Mouse (Mus musculus) spleen, postnatal 10 days (tissue): ENCODE measurements around the gene Tns1.

Experiments
- DNase-seq, 2 experiments: peaks; one replicate each; pipeline ENCODE4 v3.0.0; 2021 to 2022; ENCODE audit warnings: low spot score in 2 of 2

Tns1 gene

DNA sequence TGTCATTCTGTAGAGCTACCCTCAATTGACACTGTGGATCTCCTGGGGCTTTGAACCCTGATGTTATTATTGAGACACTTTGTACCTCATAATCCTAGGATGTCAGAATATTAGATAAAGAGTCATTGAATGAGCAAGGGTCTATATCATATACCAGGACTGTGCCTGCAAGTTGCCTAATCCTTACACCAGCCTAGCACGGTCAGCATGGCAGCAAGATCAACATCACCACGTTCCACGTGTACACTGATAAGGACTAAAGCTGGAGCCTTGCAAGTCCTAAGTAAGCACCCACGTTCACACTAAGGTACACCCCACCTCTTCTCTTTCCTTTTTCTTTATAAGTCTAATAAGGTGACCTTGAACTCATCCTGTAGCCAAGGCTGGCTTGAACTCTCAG is 65.5 kb downstream of the Tns1 start:
- DNase-seq = no peak

DNA sequence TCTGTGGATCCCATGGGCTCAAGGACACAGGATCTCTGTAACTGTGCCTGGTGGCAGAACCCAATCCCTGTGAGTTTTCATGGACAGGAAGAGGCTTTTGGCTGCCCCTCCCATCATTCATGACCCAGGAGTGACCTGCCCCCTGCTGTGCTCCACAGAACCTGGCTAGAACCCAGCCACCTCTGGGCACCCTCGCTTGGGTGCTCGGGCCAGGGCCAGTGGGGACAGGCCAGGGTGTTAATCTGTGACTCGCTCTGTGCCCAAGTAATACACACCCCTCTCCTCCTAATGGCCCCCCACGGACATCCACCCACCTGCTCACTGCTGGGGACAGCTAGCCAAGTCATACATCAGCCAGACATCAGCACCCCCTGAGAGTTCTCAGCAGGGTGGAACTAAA is 65.9 kb downstream of the Tns1 start:
- DNase-seq = no peak

DNA sequence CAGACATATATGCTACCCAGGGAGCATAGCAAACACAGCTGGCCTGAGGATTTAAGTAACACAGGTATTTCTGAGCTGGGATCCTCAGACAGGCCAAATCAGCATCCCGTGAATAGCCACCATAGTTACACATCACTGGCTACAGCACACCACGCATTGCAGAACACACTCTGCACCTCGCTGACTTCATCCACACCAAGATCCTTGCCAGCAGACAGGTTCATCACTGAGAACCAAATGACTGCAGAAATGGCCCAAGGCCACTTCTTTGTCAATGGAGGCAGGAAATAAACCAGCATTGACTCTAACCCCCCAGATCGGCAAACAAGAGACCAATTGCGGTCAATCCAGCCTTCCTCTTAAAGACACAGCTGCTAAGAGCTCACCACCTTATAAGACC is 66.7 kb downstream of the Tns1 start:
- DNase-seq = no peak

DNA sequence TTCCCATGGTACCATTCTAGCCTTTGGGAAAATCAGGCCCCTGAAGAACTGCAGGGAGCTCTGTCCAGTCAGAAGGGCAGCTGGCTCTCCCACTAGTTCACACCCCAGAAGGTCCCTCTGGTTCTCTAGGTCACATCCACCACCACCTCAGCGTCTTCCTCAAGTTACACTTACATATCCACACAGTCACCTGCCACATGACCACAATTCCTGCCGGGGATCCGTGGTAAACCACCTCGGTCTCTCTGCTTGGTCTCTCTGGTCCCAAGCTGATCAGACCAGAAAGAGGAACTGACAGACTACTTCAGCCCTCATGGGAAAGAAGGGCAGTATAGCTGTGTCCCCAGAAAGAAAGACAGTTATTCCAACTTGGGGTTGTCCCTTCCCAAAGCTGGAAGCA is 68.7 kb downstream of the Tns1 start:
- no peak for DNase-seq

DNA sequence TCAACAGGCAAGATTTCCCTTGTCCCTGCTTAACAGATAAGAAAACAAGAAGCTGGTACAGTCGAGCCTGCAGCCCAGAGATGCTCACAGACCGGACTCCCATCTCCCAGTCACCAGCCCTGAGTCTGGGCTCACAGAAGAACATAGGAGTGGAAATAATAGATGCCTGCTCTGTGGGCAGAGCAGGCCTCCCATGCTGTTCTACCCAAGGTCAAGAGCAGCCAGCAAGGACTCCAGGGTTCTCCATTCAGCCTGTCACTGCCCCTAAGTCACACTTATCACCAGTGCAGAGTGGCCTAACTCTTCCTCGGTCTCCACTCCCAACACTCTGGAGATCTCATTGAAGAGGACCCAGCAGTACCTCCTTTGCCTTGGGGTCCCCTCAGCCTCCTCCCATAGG is 69.8 kb downstream of the Tns1 start:
- no peak for DNase-seq

DNA sequence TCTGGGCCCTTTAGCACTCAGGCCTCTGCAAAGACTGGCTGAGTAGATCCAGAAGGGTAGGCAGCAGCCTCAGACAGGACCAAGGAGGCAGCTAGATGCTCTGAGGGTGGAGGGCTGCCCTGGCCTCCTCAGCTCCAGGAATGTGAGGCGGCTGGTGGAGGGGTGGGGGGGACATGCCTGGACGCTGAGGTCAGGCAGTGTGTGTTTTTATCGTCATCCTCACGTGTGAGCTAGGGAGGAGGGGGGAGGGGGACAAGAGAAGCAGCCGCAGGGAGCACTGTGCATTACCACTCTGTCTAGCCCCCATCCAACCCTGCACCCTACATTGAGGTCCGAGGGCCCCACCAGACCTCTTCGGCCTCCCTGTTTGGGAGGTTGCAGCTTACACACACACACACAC is 70.2 kb downstream of the Tns1 start:
- no peak for DNase-seq

DNA sequence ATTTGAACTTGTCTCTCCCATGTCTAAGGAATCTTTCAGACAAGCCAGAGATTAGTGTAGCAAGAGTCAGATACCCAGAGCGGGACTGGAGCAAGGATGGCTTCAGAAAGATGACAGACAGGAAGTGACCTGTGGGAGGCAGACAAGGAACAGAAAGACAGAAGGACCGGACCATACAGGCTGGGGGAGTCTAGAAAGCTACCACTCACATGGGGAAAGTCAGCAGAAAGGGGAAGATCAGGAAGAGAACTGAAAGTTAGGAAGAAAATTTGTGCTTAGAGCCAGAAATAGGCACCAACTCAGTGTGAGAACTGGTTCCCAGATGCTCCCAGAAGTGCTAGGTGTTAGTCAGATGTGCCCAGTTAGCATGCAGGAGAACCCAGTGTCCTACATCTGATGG is 71.2 kb downstream of the Tns1 start:
- no peak for DNase-seq

DNA sequence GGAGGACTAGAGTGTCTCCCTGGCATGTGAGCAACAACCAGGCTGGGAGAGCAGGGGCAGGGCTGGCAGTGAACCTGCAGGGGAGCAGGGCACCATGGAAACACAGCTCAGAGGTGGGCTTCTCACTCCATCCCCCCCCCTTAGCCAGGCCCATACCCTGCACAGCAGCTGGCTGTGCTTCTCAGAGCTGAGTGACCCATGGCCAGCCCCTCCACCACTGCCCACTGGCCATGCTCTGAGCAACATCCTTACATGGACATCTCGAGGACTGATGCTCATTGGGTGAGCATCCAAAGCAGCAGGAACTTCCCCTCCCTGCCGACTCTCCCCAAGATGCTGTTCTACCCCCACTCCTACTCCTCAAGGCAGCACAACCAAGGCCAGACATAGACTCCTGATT is 72.9 kb downstream of the Tns1 start:
- no peak for DNase-seq

DNA sequence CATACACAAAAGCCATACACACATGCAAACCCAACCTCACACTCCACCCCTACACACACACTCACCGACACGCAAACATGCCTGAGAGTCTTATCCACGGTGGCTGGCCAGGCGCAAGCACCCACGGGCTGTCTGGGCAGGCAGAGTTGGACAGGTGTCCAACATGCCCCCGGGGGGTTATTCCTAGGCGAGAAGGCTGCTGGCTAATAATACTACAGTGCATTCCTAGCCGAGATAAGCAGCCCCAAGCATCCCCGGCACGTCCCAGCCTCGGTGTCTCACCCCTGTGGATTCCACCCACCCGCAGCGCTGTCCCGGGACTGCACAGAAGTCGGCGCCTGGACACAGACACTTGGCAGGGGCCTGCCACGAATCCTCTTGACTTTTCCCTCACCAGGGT is 74.8 kb downstream of the Tns1 start:
- DNase-seq = no peak

DNA sequence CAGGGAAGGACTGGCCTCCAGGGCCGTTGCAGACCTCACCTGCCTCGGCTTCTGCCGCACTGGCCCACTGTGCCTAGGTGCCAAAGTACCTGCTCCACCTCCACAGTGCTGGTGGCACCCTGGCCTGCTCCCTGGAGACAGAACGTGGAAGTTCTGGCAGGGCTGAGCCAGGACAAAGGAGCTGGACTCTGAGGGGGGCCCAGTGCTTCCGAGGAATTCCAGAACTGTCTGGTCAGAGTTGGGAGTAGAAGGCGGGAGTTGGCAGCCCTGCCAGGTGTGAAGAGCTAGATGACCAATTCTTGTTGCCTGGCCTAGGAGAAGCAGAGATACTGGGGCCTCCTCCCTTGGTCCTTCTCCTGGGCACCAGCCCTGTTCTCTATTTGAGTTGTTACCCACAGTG is 76.5 kb downstream of the Tns1 start:
- no peak for DNase-seq

DNA sequence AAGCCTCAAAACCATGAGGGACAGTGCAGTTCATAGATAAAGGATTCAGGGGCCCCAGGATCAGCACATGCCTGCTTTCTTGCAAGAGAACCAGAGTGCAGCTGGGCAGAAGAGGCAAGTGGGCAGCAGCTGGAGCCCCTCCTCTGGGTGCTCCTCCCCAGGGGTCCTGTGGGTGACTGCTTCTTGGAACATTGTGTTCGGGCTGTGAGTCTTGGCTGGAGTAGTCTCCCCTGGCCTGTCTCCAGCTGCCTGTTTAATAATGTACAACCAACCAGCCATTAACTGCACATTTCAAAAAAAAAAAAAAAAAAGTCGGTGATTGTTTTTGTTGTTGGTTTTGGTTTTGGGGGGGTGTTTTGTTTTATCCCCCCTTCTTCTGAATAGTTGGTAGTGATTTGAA is 76.9 kb downstream of the Tns1 start:
- DNase-seq = no peak

DNA sequence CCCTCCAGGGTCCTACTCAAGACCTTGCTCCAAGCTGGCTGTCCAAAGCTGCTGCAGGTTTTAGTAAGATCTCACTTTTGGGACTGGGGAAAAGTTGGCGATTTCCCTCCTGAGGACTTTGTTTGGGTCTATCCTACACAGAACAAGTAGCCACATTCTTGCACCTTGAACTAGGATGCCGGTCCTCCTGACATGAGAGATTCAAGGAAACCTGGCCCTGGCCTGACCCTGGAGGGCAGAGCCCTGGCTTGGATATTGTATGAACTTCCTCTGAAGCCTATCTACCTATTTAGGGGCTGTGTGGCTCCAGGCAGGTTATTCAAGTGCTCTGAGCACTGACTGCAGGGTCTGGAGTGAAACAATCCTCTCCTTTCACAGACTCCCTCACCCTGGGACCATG is 79.2 kb downstream of the Tns1 start:
- no peak for DNase-seq

DNA sequence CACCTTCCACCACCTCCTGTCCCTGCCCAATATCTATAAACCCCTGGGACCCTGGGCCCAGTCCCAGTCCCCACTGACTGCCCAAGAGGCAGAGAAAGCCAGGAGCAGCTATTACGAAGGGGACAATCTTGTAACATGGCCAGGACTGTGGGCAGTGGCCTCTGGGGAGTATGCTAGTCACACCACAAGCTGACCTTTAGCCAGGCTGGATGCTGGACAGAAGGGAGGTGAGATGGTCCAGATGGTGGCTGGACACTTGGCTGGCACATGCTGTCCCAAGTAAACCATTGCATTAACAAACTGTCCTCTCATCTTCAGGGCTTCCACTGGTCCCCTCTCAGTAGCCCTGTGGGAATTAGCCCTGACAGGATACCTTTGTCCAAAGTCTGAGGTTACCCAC is 79.8 kb downstream of the Tns1 start:
- DNase-seq = no peak

DNA sequence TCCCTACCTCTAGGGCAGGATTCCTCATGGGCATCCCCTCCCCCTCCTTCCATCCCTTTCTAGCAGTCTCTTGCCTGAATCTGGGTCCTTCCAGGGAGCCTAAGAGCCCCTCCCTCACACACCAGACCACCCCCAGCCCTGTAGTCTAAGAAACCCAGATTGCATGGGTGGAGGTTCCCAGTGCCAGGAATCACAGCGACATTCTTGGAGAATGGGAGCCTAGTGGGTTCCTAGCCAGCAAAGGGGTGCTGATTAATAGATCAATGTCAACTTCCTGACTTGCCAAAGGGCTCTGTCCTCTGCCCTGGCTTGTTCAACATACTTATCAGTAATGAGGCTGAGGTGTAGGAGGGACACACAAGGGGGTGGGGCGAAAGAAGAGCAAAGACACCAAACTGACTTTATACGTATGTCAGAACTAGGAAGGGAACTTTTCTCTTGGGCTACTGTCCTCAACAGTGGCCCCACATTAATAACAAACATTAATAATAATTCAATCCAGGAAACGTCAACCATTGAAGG is 80.6 kb downstream of the Tns1 start:
- DNase-seq = no peak

DNA sequence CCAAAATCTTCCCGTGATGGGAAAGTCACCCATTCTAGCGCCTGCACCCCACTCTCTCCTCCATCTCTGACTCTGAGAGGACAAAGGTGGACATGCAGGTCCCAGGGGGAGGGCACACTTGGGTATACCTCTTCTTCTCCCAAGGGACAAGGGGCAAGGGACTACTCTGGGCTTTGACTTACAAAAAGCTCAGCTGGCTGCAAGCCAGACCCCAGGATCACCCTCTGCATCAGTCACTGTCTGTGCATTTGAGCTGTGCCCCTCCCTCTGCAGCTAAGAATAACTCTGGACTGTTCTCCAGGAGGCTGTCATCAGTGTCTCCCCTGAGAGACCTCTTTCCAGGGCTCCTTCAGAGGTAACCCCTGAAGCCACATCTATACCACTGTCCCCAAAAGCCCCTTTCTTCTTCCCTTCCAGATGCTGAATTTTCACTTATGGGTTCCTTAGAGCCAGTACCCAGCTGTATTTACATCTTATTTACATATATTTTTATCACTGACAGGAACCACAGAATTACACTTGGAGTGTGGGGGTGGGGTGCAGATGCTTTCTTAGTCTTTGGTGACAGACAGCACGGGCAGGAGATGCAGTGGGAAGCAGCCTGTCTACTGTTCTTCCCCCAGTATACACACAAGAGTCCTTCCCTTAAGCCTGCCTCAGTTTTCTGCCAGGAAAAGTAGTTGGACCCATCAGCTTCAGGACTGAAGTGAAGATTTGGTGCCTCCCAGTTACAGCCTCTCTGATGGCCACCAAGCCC is 81.4 kb downstream of the Tns1 start:
- DNase-seq = no peak

DNA sequence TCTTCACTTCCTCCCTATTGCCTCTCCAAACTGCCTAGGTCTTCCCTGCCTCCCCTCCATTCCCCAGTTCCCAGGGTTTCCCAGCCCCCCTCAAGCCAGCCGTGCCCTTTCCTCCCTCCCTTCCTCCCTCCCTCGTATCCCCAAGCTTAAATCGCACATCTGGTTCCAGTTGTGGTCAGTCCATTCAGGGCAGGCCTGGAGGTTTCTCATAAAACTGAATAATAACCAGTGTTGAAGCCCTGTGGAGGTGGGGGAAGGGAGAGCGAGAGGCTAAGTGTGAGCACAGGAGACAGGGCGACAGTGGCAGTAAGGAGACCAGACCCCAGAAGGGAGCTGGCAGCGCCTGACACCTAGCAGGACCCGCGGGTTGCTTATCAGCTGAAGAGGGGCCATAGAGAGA is 82.6 kb downstream of the Tns1 start:
- DNase-seq = no peak

DNA sequence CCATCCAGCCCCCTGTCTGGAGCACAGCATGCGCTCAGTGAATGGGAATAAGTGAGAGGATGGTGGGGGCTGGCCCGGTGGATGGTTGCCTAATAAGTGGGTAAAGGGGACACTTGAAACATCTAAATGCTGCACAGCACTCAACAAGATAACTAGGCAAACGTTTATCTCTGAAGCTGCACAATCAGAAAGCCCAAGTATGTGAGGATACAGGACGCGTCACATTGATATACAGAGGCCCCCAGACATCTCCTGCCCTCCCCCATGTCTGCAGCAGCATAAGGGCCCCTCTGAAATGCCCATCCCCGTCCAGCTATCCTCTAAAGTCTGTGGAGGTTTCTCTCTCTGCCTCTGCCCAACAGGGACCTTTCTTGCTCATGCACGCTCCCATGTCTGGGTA is 83.1 kb downstream of the Tns1 start:
- no peak for DNase-seq

DNA sequence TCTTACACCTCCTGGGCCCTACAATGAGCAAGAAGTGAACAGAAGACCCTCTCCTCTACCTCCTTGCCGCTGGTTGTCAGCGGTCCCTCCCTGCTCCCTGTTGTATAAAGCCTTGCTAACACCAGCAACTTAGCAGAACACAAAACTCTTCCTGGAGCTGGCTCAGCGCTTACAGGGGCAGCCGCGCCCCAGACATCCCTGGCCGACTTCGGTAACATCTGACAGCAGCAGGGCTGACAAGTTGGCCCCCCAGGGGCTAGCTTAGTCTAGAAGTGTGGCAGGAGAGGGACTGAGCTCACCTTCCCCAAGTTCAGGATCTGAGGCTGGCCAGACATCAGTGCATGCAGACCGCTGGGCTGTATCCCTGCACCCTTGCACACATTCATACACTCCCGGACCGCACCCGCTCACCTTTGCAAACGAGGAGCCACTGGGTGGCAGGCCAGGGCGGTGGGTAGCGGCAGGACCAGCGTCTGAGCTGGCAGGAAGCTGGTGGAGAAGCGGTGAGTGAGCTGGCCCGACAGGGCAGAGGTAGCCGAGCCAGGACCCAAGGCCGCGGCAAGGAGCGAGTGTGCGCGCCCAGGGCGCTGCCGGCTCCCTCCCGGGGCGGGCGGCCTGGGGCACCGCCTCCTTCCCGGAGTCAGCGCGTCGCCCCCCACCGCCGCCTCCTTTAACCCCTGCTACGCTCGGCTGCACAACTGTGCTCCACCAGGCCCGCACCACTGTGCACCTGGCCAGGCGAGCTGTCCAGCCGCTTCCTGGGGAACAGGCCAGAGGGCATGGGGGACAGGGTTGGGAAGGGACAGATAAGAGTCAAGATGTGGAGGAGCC is 87.5 kb downstream of the Tns1 start:
- DNase-seq = peak; percentile 12 to 53

DNA sequence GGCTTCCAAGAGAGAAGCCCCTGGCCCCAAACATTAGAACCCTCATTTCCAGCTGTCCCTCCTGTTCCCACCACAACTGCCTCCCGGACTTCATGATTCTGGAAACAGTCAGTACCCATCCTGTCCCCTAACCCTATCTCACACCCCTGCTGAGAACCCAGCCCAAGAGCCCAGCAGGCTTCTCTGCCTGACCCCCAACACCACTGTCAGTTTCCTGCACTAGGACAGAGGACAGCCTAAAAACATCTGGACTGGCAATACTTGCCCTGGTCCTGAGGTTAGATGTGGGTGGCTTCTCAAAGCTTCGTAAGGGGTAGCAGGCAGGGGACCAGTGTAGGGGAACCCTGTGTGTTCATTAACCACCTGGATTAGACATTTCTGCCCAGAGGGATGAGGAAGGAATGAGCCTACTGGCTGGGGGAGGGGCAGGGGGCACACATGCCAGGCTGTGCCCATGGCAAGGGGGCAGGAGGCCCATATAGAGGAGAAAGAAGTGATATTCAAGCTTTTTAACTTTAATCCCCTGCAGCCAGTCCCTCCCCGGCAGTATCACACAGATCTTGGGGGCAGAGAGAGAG is 88.2 kb downstream of the Tns1 start:
- DNase-seq = no peak

DNA sequence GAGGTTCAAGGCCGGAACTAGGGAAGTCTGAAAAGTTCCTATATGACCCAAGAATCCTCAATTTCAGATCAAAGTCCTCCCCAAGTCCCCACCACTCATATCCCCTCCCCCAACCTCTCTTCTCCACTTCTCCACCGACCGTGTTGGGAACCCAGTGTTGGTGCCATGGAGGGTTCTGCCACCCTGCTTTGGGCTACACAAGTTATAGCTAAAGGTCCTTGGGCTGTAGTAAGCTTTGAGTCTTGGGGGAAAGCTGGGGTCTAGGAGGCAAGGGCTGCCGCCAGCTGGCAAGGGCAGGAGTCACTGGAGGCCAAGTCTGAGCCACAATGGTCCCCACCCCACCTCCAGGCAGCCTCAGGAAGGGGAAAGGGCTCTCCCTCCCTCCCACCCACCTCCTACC is 88.8 kb downstream of the Tns1 start:
- DNase-seq = no peak

DNA sequence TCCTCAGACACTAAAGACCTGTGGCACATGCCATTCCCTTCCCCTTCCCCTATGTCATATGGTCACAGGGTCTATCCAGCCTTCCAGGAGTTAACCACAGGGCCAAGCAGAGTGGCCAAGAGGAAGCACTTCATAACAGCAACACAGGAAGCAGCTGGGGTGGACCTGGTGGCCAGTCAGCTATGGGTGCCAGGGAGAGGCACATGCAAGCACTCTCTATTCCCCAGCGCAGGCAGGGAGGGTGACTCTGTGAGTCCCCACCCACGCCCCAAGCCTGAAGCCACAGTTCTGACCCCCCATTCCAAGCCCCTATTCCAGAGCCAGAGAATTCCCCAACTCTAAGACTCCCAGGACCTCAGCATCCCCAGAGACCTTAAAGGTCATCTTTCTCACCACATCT is 89.5 kb downstream of the Tns1 start:
- DNase-seq = no peak

DNA sequence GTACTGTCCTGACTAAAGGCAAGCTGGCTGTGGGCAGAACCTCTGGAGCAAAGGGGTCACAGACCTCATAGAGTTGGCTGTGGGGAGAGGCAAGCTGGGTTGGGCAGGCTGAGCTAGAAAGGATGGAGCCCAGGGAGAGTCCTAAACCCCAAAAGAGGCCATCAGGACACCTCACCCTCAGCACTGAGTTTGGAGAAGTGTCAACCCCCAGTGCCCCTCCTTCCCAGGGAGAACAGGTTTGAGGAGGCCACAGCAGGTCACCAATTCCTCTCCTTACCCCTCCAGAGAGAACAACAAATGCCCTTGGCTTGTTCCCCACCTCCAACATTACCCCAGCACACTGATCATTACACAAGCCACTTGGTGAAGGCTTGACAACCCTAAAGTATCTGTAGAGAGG is 90.0 kb downstream of the Tns1 start:
- DNase-seq = no peak

DNA sequence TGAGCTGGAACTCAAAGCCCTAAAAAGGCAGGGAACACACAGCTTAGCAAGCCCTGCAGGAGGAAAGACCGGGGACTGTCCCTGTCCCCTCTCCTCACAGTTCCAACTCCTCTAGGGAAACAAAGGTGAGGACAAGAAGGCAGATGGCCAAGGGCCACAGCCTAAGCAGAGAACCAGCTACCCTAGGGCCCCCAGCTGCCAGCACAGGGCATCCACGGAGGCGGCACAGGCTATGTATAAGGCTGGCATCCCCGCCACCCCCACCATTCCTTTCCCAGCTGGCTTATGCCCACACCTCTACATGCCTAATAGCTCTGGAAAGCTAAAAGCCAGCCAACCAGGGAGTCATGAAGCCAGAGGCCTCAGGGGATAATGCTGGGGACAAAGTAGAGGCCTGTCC is 90.8 kb downstream of the Tns1 start:
- no peak for DNase-seq
